Mouse (Mus musculus) thymus, postnatal 0 days (tissue): Measurements from ENCODE around the gene Ankrd11. TPM values are rescaled to one million over a fixed set of nuclear protein-coding genes. Genes with fewer than 3 reads are reported as not detected.
"Not testable (repeated sequence)": the region's sequence is repeated elsewhere in the genome, so short reads cannot be mapped to it uniquely, and the experiment has no call there.

ENCODE experiments used
- DNase-seq: peaks from one replicate; pipeline ENCODE4 v3.0.0-alpha.2; 2015; ENCODE audit warnings: low spot score
- polyA plus RNA-seq: library from polyadenylated mRNA; unstranded; fragments of >200 nt; fragmentation: Nextera tagmentation; extraction: Ambion mirVana; gene quantifications from 2 replicates; pipeline ENCODE4 v1.2.1, GENCODE M21; 2015

The Ankrd11 gene
- polyA plus RNA-seq, 1 experiment from 2014 or later = 78.6 TPM

DNA sequence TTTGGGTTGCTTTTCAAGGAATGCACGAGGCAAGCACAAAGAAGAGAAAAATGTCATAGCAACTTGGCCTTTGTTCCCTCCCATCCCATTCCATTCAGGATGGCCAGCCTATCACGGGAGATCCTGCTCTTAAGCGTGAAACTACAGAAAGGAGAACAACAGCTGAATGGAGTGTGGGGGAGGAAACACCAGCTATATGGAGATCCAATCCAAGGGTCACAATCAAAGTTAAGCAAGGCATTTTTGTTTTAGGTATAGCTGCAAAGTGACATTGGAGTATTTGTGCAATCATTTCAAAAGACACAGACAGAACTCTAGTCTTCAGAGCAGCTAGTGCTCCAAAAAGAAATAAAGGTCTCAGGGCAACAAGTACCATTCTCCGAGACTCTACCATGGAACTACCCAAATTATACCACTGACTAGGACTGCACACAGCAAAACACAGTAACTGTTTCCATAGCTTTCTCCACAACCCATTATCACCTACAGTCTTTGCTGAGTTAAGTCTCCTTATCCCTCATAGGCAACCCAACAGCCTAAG is 1.9 kb downstream of the Ankrd11 start:
- no peak for DNase-seq

DNA sequence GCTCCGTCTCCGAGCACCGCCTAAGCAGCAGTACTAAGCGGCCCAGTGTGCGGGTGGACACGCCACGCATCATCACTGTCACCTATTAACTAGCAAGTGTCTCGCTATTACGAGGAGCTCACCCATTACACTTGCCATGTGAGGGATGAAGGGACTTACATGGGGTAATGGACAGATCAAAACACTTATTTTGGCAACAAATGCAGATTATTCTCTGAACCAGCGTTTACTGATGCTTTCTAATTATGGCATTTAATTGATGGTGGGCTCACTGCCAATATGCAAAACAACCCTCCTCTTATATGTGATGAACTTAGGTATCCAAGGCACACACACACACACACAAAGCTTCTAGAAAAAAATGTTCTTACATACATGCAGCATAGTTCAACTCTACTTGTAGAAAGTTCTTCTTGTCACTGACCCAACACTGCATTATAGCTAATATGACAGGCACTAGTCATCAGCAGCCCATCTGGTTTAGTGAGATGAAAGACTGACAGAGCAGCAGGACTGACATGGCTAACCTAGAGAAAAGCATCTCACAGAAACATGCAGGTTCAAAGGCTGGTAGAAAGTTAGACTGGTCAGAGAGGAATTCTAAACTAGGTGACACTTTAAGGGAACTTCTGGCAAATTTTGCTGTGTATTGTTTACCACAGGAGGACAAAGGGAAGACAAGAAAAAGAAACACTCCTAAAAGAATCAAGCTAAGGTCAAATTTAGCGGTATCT is 2.5 kb downstream of the Ankrd11 start:
- no peak for DNase-seq

DNA sequence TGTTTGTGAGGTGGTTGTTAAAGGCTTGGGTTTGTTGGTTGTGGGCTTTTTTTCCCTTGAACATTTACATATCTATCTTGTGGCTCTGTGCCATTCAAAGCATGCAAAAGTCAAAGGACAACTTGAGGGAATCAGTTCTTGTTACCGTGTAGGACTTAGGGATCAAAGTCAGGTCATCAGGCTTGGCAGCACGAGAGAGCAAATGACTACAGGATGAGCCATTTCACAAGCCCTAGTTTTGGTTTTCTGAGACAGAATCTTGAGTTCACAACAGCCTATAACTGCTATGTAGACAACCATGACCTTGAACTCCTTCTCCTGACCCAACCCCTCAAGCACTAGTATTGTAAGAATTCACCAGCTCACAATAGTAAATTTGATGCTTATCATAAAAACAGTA is 3.7 kb downstream of the Ankrd11 start:
- no peak for DNase-seq

DNA sequence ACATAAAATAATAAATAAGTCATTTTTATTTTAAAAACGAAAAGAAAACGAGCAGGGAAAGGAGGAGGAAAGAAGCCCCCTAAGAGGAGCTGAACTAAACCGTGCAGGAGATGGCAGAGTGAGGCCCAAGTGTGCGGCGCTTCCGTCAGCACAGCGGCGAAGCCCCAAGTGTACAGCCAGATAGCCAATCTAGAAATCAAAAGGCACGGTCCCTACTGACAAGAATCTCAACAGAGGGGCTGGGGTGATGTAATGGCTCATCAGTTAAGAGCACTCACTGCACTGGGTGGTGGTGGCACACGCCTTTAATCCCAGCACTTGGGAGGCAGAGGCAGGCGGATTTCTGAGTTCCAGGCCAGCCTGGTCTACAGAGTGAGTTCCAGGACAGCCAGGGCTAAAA is 4.6 kb downstream of the Ankrd11 start:
- DNase-seq = no peak

DNA sequence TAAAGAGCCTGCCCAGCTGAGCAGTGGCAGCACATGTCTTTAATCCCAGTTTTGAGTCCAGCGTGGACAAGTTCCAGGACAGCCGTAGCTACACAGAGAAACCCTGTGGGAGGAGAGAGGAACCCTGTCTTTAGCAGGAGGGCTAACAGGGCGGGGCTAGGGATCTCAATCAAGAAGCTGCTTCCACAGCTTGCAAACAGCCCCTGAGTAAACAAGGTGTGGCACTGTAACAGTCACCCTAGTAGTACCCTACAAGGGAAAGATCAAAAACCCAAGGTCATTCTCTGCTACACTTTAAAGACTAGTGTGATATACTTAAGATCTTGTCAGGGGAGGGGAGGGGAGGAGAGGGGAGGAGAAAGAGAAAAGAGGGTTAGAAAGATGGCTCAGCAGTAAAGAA is 5.1 kb downstream of the Ankrd11 start:
- DNase-seq = peak; percentile 56

DNA sequence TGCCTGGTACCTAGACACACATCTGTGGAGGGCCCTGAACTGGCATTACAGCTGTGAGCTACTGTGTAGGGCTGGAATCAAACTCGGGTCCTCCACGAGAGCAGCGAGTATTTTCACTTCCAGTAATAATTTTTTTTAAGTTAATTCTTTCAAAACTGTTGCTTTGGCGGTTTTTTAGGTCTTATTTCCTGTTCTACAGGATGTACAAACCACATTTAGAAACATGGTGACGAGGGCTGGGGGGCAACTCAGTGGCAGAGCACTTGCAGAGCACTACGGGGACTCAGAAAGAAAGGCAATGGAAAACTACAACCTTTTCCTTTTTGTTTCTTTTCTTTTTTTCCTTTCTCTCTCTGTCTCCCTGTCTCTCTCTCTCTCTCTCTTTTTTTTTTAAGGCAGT is 7.9 kb downstream of the Ankrd11 start:
- DNase-seq = peak; percentile 89

DNA sequence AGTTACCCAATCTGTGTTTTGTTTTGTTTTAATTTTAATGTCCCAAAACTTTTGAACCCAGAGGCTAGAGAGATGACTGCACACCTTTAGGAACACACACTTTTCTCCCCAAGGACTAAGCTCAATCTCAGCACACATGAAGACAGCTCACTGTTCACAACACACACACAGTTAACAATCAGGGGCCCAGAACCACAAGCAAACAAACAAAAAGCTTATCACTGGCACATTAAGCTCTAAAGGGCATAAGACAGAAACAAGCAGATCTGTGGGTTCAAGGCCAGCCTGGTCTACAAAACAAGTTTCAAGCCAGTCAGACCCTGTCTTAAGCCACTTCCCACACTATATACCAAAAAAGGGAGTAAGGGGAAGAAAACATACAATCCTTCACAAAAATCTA is 8.6 kb downstream of the Ankrd11 start:
- DNase-seq = no peak

DNA sequence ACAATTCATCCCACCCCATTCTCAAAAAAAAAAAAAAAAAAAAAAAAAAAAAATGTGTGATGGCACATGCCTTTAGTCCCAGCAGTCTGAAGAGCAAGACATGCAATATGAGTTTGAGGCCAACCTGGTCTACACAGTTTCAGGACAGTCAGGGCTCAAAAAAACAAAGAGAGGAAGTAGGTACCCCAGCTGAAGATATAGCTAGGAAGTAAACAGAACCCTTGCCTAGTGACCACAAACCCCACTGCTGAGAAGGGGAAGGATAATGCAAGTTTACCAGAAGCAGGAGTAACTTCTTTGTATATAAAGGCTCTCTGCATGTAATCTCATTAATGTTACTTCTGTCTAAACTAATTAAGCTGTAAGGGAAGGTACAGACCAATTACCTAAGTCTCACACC is 9.3 kb downstream of the Ankrd11 start:
- peak; percentile 73 for DNase-seq

DNA sequence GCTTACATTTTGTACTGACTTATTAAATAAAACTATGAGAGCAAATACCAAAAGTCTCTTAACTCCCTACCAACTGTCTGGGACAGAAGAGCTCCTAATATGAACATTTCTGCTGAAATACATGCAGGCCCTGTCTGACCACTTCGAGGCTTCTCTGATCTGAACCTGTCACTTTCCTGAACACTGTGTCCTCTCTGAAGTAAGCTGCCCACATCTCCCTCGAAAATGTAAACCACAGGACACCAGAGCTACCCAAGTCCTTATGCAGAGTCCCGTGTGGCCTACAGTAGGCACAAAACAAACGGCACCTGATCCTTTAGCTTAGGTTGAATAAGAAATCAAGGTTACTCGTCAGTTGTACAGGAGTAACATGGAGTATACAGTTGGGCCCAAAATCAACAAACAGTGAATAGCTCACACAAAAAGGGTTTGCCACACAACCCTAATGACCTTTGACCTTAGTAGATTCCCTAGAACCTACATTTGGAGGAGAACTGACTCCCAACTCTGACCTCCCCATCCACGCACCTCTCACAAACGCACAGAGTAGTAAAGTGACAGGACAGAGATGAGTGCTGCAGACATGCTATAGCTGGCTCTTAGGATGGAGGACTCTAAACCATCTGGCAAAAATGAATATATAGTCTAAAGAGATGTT is 10.6 kb downstream of the Ankrd11 start:
- DNase-seq = no peak

DNA sequence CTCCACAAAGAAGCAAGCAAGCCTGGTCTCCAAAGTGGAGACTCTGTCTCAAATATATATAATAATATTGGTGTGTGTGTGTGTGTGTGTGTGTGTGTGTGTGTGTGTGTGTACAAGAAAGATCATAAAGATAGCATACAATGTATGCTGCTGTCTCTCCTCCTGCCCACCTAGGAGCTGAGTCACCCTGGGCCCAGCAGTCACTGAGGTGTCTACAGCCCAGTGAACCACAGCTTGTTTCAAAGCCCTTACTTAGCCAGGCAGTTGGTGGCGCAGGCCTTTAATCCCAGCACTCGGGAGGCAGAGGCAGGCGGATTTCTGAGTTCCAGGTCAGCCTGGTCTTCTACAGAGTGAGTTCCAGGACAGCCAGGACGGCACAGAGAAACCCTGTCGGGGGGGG is 12.0 kb downstream of the Ankrd11 start:
- DNase-seq = not testable (repeated sequence)

DNA sequence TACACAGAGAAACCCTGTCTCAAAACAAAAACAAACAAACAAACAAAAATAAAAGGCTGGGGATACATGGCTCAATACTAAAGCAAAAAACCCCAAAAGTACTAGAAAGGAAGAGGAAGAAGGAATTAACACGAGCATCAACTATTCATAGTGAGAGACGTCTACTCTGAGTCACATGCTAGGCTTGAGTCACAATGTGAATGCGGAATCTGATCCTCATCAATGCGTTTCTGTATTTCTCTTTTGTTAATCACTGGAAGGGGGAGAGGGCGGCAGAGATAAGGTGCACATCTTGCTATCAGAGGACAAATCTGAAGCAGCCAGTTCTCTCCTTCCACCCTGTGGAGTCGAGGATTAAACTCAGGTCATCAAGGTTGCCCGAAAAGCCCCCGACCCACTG is 14.3 kb downstream of the Ankrd11 start:
- no peak for DNase-seq

DNA sequence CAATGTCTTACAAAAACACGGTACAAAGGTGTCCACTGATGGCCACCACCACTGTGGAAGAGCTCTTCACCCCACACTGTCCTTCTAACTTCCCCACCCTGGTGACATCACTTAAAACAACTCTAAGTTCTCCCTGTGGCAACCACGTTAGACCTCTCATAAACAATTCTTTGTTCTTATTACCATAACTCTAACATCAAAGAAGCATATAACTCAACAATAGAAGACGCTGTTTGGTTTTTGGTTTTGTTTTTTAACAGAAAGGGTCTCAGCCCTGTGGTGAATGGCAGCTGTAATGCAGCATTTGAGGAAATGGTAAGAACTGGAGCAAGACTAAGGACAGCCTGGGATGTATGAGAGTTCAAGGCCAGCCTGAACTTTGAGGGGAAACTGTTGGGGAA is 16.1 kb downstream of the Ankrd11 start:
- no peak for DNase-seq

DNA sequence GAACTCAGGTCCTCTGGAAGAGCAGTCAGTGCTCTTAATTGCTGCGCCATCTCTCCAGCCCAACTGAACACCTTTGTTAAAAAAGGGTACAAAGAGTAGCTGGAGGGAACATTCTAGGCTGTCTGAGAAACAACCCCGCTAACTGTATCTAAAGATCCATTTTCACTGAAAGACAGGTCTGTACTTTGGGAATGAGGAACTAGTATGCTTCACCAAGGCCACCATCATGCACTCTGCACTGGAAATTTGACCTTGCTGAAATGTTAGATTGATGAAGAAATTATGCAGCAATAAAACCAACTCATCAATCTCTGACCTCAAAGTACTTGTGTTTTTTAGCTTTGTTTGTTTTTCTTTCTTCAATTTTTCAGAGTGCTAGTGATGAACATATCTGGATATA is 17.9 kb downstream of the Ankrd11 start:
- DNase-seq = no peak

DNA sequence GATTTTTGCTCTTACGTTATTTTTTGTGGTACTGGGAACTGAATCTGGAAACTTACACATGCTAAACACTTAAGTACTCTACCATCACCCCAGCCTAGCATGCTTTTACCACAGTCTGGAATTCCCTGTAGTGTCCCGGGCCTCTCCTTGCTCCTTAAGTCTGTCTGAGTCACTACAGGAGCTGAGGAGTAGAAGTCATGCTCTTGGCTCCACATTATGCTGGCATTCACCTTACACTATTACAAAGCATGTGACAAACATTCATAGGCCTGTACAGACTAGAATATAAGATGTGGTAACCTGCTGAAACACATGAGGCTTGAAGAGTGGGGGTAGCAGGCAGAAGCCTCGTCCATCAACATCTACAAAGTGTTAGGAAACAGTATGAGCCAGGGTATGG is 19.4 kb downstream of the Ankrd11 start:
- DNase-seq = no peak

DNA sequence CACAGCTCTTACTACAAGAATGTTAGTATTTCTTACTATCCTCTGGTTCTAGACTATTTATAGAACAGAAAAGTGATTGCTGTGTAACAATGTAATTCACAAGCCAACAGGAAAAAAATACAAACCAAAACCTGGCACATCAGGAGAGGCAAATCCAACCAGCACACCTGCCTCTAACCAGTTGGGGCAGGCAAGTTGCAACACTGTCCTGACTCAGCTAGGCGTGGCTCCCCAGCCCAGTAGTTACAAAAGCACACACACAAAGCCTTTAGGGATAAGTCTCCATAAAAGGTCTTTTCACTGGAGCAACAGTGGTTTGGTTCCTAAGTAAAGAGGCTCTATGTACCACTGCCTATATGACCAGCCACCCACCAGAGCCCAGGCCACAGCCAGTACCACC is 20.8 kb downstream of the Ankrd11 start:
- DNase-seq = no peak

DNA sequence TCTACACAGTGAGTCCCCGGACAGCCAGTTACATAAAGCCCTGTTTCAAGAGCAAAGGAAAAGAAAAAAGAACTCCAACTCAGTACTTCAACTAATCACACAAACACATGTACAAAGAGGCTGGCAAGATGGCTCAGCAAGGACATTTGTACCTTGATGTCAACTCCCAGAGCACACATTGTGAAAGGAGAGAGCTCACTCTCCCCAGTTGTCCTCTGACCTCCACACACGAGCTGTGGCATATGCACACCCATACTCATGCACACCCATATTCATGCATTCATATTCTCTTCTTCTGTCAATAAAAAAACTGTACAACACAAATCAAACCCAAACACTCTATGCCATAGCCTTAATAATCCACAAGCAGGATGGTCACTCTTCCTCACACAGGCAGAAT is 21.2 kb downstream of the Ankrd11 start:
- DNase-seq = no peak

DNA sequence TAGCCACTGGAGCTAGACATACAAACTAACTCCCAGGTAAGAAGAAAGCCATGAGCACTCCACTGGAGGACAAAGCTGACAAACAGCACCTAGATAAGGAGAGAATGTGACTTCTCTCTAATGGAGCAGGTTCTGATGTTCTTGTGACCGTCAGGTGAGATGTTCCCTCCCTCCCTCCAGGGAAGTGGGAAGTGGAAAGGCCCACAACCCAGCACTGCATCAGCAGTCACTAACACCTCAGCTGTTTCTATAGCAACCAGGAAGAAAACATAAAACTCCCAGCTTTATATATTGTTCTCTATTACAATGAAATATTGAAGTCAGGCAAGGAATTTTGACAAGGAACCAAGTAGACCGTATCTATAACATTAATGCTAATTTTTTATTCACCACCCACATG is 22.0 kb downstream of the Ankrd11 start:
- no peak for DNase-seq

DNA sequence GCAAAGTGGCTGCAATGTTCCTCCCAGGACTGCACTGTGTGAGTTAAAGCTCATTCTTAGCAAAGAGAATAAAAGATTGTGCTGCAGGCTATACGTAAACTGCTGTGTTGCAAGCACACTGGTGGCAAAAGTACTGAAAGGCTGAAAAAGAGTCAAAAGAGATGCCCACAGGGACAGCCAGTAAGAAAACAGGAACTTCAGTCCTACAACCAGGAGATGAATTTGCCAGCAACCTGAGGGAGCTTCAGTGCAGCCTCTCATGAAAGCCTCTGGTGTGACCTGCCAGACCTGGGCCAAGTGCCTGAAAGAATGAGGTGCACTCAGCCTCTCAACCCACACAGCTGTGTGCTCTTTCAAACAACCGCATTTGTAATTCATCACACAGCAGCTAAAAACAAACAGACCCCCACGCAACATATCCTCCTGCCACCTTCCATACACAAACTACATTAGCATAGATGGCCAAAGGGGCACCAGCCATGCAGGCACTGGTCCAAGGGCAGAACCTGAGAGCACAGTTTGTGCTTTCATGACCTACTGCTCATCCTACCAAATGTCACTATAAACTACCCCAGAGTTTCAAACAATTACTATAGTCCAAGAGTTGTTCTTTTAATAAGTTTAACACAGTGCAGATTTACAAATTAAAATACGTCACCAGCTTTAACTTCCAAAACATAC is 23.5 kb downstream of the Ankrd11 start:
- DNase-seq = no peak

DNA sequence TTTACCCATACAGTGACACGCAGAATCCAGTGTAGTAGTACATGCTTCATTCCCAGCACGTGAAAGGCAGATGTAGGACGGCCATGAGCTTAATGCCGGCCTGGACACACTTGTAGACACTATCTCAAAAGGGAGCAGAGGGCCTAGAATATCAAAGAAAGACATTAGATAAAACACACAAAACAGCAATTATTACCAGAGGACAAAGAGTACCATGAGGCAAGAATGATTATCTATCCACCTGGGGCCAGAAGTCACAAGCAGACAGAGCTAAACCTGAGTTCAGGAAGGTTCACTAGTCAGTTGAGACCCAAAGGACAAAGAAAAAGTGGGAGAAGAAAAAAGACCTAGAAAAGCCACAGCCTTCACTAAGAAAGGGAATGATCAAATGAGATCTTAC is 24.9 kb downstream of the Ankrd11 start:
- DNase-seq = no peak

DNA sequence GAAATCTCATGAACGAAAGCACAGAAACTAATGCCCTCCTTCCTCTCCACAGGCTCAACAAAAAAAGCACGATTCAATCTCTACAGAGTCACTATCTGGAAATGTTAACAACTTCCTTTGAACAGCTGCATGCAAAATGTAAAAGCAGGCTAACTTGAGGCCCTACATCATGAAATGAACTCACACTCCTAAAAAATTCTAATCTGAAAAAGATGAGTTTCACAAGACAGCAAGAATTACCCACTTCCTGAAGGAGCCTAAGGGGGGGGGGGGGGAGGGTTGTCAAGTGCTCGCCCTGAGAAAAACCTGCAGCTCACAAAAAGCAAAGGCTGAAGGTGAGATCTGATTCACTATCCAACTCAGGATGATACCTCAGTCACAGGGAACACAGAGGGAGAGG is 27.0 kb downstream of the Ankrd11 start:
- peak; percentile 41 for DNase-seq

DNA sequence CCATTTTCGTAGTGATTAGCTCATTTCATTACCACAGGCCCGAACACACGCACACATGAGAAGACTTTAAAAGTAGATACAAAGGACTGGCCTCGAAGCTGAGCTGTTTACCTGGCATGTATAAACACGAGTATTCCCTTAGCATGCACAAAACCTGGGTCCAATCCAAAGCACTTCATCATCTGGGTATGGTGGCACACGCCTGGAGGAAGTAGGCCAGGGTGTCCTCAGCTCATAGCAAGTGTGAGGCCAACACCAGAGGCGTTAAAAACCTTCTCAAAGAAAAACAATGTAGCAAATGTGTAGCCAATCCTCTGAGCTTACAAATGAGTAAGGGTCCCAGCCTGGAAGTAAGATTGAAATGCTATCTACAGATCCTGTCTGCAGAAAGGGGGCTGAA is 27.6 kb downstream of the Ankrd11 start:
- no peak for DNase-seq

DNA sequence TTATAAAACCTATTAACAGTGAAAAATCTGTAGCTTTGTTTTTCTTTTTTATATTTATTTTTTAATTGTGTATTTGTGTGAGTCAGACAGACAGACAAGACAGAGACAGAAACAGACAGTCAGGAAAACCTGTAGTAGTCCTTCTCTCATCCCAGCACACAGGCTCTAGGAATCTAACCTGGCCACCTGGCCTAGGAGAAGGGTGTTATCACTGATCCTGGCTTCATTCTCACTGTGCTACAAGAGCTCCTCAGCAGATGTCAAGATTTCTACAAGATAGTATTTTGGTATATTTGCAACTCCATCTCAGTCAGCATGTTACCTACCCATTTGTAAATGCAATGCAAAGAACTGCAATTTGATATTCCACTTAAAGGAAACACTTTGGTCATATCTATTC is 30.8 kb downstream of the Ankrd11 start:
- DNase-seq = no peak

DNA sequence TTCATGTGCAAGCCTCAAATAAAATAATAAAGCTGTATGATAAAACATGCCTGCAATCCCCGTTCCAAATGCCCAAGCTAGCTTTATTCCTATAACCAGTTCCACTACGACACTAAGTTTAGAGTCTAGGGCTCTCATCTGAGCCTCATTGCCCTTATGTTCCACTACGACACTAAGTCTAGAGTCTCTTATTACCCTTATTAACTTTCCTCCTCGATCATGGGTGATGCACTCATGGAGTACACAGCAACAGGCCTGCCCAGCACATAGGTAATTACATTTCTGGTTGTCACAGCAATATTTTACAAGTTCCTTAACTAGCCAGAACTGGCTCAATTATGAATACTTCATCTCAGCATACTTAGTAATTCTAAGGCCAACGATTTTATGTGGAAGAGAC is 36.3 kb downstream of the Ankrd11 start:
- DNase-seq = no peak
